Mouse (Mus musculus) bone marrow, adult 2 months (tissue): ENCODE data around the gene Ghrh.

Source experiments
- CTCF ChIP-seq: fragments of 200-500 bp; IDR thresholded peaks from 2 replicates; pipeline ENCODE4 v1.5.1; 2011; ENCODE audit warnings: low read length, control low read depth; ENCODE audit not compliant: control insufficient read depth, insufficient read depth
- POLR2A ChIP-seq: fragments of 200-500 bp; IDR thresholded peaks from 2 replicates; pipeline ENCODE4 v1.6.1; 2011; ENCODE audit warnings: low read depth, mild to moderate bottlenecking, control low read depth, low read length, borderline replicate concordance; ENCODE audit not compliant: control insufficient read depth

DNA sequence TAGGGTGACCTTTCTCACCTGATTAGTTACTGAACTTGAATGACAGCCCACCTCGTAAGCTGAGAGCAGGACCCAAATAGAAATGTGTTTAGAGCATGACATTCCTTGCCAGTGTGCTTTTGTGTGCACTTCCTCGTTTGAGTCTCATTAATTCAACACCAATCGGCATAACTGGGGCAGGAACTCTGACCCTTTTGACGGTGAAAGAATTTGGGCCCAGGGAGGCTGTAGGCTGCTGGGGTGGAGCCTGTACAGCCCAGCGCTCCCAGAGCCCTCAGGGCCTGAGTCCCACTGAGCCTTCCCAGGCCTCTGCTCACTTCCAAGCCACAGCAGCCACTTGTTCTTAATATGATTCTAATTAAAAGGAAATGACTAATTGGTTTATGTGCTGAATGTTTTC lies 26.4 kb downstream of the Ghrh start:
- TF ChIP-seq CTCF (no peak), POLR2A (no peak)
